ENCODE assay signal across 19 mouse cellular contexts in genomic region chr1:62576939-62577590, GRCm38 (mm10).
DNase-seq lines count a peak whose midpoint lies in the region; ATAC-seq and TF ChIP-seq lines count a peak whose summit lies in the region.
"Had no signal": no experiment of that assay in that cellular context is flagged by ENCODE, and none has a peak within 500 bp of the region (broad histone marks: within the 10 kb centered on the region; RNA-seq: fewer than 3 reads in every experiment).

No protein-coding gene starts in this region.

- no peak for TF ChIP-seq CTCF in lung, embryonic 14.5 days (IDR thresholded peaks at IDR 0.05; ENCODE audit: low read depth)
- no peak for TF ChIP-seq CTCF in midbrain, postnatal 0 days (IDR thresholded peaks at IDR 0.05)

- peak; percentile 85 for DNase-seq in forebrain, embryonic 14.5 days (ENCODE audit: low spot score)
- peak; percentile 6 for DNase-seq in lung, embryonic 14.5 days
- no peak for DNase-seq in lung, postnatal 36 days
- no peak for DNase-seq in midbrain, postnatal 0 days (ENCODE audit: low spot score)
- no peak for DNase-seq in heart, adult 9 months (ENCODE audit: low spot score in 2 of 2)
- no peak for DNase-seq in heart, adult 11 months
- DNase-seq: adrenal gland, postnatal 10 days; cerebellum, adult 11-12 months; cerebellum, adult 9-10 months; cerebellum, postnatal 25 days; gastrocnemius, postnatal 10 days; heart, adult 2 months; heart, postnatal 36 days had no signal

- WGBS in forebrain, embryonic 14.5 days = 56% methylated on average over 3 of the region's 3 CpGs
- 82% methylated on average over 3 of the region's 3 CpGs for WGBS in forebrain, embryonic 12.5 days
- WGBS in lung, embryonic 14.5 days = 47% methylated on average over 3 of the region's 3 CpGs
- 74% methylated on average over 3 of the region's 3 CpGs for WGBS in midbrain, embryonic 13.5 days
- 52% methylated on average over 3 of the region's 3 CpGs for WGBS in midbrain, postnatal 0 days

- no peak overlapping the region for H3K4me3 ChIP-seq in forebrain, embryonic 14.5 days (ENCODE audit: low read depth, low read length)
- H3K4me3 ChIP-seq in forebrain, embryonic 12.5 days (replicated peaks) = no peak overlapping the region
- no peak overlapping the region for H3K4me3 ChIP-seq in lung, embryonic 14.5 days (ENCODE audit: low read depth, low read length)
- H3K4me3 ChIP-seq in midbrain, embryonic 13.5 days (replicated peaks) = no peak overlapping the region
- H3K4me3 ChIP-seq in midbrain, postnatal 0 days (ENCODE audit: low read depth, low read length) = no peak overlapping the region
- H3K4me3 ChIP-seq: embryonic facial prominence, embryonic 12.5 days; heart, adult 2 months; heart, embryonic 13.5 days; hindbrain, embryonic 12.5 days had no signal

- no peaks in the 10 kb centered on the region for H3K36me3 ChIP-seq in forebrain, embryonic 14.5 days (ENCODE audit: control insufficient read depth, insufficient read depth, low read length)
- H3K36me3 ChIP-seq in forebrain, embryonic 12.5 days (replicated peaks) = no peaks in the 10 kb centered on the region
- no peaks in the 10 kb centered on the region for H3K36me3 ChIP-seq in lung, embryonic 14.5 days (ENCODE audit: insufficient read depth)
- H3K36me3 ChIP-seq in midbrain, embryonic 13.5 days = no peaks in the 10 kb centered on the region
- no peaks in the 10 kb centered on the region for H3K36me3 ChIP-seq in midbrain, postnatal 0 days (ENCODE audit: insufficient read depth, low read length)
- H3K36me3 ChIP-seq: embryonic facial prominence, embryonic 12.5 days; heart, embryonic 13.5 days; hindbrain, embryonic 12.5 days had no signal

- ATAC-seq in forebrain, embryonic 14.5 days = peak; percentile 86
- no peak for ATAC-seq in forebrain, embryonic 12.5 days (ENCODE audit: low FRiP score)
- ATAC-seq in lung, embryonic 14.5 days (ENCODE audit: insufficient read depth) = no peak
- ATAC-seq in midbrain, embryonic 13.5 days = 0 out of 2 replicates have a peak, but pooled peaks have one; percentile 45
- ATAC-seq in midbrain, postnatal 0 days (ENCODE audit: low FRiP score) = 0 out of 2 replicates have a peak, but pooled peaks have one; percentile 49
- ATAC-seq: intestine, embryonic 16.5 days had no signal

- H3K4me1 ChIP-seq in forebrain, embryonic 14.5 days (ENCODE audit: control insufficient read depth, insufficient read depth, low read length) = 0 out of 2 replicates have a peak, but pooled peaks cover 2% of the 10 kb centered on the region
- H3K4me1 ChIP-seq in forebrain, embryonic 12.5 days = no peaks in the 10 kb centered on the region
- H3K4me1 ChIP-seq in lung, embryonic 14.5 days (ENCODE audit: insufficient read depth) = no peaks in the 10 kb centered on the region; the same call in 1 of the 2 replicates
- H3K4me1 ChIP-seq in midbrain, embryonic 13.5 days (replicated peaks) = 0 out of 2 replicates have a peak, but pooled peaks cover 5% of the 10 kb centered on the region
- H3K4me1 ChIP-seq in midbrain, postnatal 0 days (ENCODE audit: insufficient read depth, low read length) = no peaks in the 10 kb centered on the region
- H3K4me1 ChIP-seq: hindbrain, embryonic 12.5 days had no signal

- no peak overlapping the region for H3K4me2 ChIP-seq in forebrain, embryonic 14.5 days (ENCODE audit: low read length)
- no peak overlapping the region for H3K4me2 ChIP-seq in forebrain, embryonic 12.5 days
- no peak overlapping the region for H3K4me2 ChIP-seq in lung, embryonic 14.5 days
- H3K4me2 ChIP-seq in midbrain, embryonic 13.5 days (replicated peaks) = no peak overlapping the region
- no peak overlapping the region for H3K4me2 ChIP-seq in midbrain, postnatal 0 days (ENCODE audit: low read depth, low read length, poor library complexity, severe bottlenecking)
- H3K4me2 ChIP-seq: embryonic facial prominence, embryonic 12.5 days; heart, embryonic 13.5 days; hindbrain, embryonic 12.5 days had no signal

- no peak overlapping the region for H3K9ac ChIP-seq in forebrain, embryonic 14.5 days (ENCODE audit: low read length)
- H3K9ac ChIP-seq in forebrain, embryonic 12.5 days = no peak overlapping the region
- H3K9ac ChIP-seq in lung, embryonic 14.5 days = no peak overlapping the region
- no peak overlapping the region for H3K9ac ChIP-seq in midbrain, embryonic 13.5 days (replicated peaks)
- H3K9ac ChIP-seq in midbrain, postnatal 0 days (replicated peaks; ENCODE audit: low read length, poor library complexity, severe bottlenecking) = no peak overlapping the region
- H3K9ac ChIP-seq: embryonic facial prominence, embryonic 12.5 days; heart, embryonic 13.5 days; hindbrain, embryonic 12.5 days had no signal

- no peak overlapping the region for H3K27ac ChIP-seq in forebrain, embryonic 14.5 days (ENCODE audit: low read depth, low read length)
- no peak overlapping the region for H3K27ac ChIP-seq in forebrain, embryonic 12.5 days
- H3K27ac ChIP-seq in lung, embryonic 14.5 days (ENCODE audit: low read depth) = no peak overlapping the region
- H3K27ac ChIP-seq in midbrain, embryonic 13.5 days = no peak overlapping the region
- no peak overlapping the region for H3K27ac ChIP-seq in midbrain, postnatal 0 days (ENCODE audit: low read depth, low read length)
- H3K27ac ChIP-seq: embryonic facial prominence, embryonic 12.5 days; heart, adult 2 months; heart, embryonic 13.5 days; hindbrain, embryonic 12.5 days had no signal

- H3K9me3 ChIP-seq in forebrain, embryonic 14.5 days (replicated peaks; ENCODE audit: control insufficient read depth, low read length) = no peaks in the 10 kb centered on the region
- no peaks in the 10 kb centered on the region for H3K9me3 ChIP-seq in forebrain, embryonic 12.5 days
- H3K9me3 ChIP-seq in lung, embryonic 14.5 days (ENCODE audit: low read depth, low read length) = no peaks in the 10 kb centered on the region
- H3K9me3 ChIP-seq in midbrain, embryonic 13.5 days = no peaks in the 10 kb centered on the region
- no peaks in the 10 kb centered on the region for H3K9me3 ChIP-seq in midbrain, postnatal 0 days (ENCODE audit: low read length)
- H3K9me3 ChIP-seq: embryonic facial prominence, embryonic 12.5 days; heart, embryonic 13.5 days; hindbrain, embryonic 12.5 days had no signal

- H3K27me3 ChIP-seq in forebrain, embryonic 14.5 days (replicated peaks; ENCODE audit: control insufficient read depth, insufficient read depth, low read length) = no peaks in the 10 kb centered on the region
- H3K27me3 ChIP-seq in forebrain, embryonic 12.5 days = no peaks in the 10 kb centered on the region
- H3K27me3 ChIP-seq in lung, embryonic 14.5 days (ENCODE audit: insufficient read depth, low read length) = no peaks in the 10 kb centered on the region
- no peaks in the 10 kb centered on the region for H3K27me3 ChIP-seq in midbrain, embryonic 13.5 days
- no peaks in the 10 kb centered on the region for H3K27me3 ChIP-seq in midbrain, postnatal 0 days (ENCODE audit: insufficient read depth, low read length)
- H3K27me3 ChIP-seq: embryonic facial prominence, embryonic 12.5 days; heart, embryonic 13.5 days; hindbrain, embryonic 12.5 days had no signal

Comparison
In these comparisons a context has a peak if more than half of its experiments do, and no peak if none do; other contexts are left out.
1. ATAC-seq: peak in forebrain, embryonic 14.5 days (single experiment), midbrain, embryonic 13.5 days (single experiment) and midbrain, postnatal 0 days (single experiment); none in forebrain, embryonic 12.5 days (single experiment) and lung, embryonic 14.5 days (single experiment).
2. DNase-seq: peak in forebrain, embryonic 14.5 days (single experiment) and lung, embryonic 14.5 days (single experiment); none in lung, postnatal 36 days (single experiment), midbrain, postnatal 0 days (single experiment), heart, adult 9 months (0 of 2) and heart, adult 11 months (single experiment).